Mouse (Mus musculus): ENCODE measurements around the gene Sh3gl3. TPM values are rescaled to one million over a fixed set of nuclear protein-coding genes. Genes with fewer than 3 reads are reported as not detected.

Sh3gl3 gene
- 1.3 and 1.4 TPM in 2 replicates for polyA plus RNA-seq (2016; fragmentation: Nextera tagmentation; extraction: Ambion mirVana)

GRCm38 (mm10) chr7:82173540-82173939, at the start of gene Sh3gl3:
Sh3gl3 (plus strand) TSS chr7:82173840.
- 66% methylated on average over 3 of the region's 3 CpGs for WGBS (ENCODE audit: insufficient replicate concordance)
- peak within 1 kb of the TSS; percentile 54 for H3K4me3 ChIP-seq
- H3K4me2 ChIP-seq, result peak within 1 kb of the TSS; percentile 62
- ATAC-seq, result no peak
- H3K9ac ChIP-seq, result no peak within 1 kb of the TSS
- H3K9me3 ChIP-seq (replicated peaks), result no peaks in the 10 kb centered on the region
- H3K27ac ChIP-seq, result no peak within 1 kb of the TSS
- H3K36me3 ChIP-seq, result no peaks in the 10 kb centered on the region
- H3K4me1 ChIP-seq, result no peaks in the 10 kb centered on the region
- peaks cover 37% of the 10 kb centered on the region for H3K27me3 ChIP-seq (replicated peaks)

GRCm38 (mm10) chr7:82138196-82138595, 35.4 kb upstream of the Sh3gl3 start:
- Histone ChIP-seq H3K27ac (no peak overlapping the region), H3K27me3 (replicated peaks) (no peaks in the 10 kb centered on the region), H3K9me3 (replicated peaks) (no peaks in the 10 kb centered on the region; the same call in 1 of the 2 replicates), H3K9ac (no peak overlapping the region), H3K4me1 (no peaks in the 10 kb centered on the region), H3K4me2 (no peak overlapping the region), H3K4me3 (no peak overlapping the region), H3K36me3 (no peaks in the 10 kb centered on the region)
- 39% methylated on average over 1 of the region's 1 CpGs for whole genome bisulfite sequencing (ENCODE audit: insufficient replicate concordance)
- no peak for ATAC-seq

DNA sequence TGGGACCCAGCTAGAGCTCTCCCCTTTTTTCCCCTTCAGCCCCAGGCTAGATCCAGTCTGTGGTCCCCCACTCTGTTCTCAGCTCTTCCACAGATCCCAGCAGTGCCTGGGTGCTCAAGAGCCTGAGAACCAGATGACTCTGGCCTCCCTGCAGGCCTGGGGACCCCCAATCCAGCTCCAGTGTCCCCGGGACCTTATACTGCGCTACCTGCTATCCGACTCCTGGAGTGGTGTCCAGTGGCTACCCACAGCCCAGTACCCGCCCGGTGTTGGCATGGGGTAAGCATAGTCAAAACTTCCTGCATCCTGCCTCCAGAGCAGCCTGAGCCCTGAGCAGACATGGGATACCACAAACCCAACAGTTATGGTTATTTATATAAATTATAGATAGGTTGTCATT, 26.5 kb upstream of the Sh3gl3 start:
- WGBS (ENCODE audit: insufficient replicate concordance), result 81% methylated on average over 5 of the region's 5 CpGs
- Histone ChIP-seq H3K9me3 (replicated peaks) (no peaks in the 10 kb centered on the region), H3K9ac (no peak overlapping the region), H3K4me2 (no peak overlapping the region), H3K4me3 (no peak overlapping the region), H3K27ac (no peak overlapping the region), H3K4me1 (no peaks in the 10 kb centered on the region), H3K36me3 (no peaks in the 10 kb centered on the region), H3K27me3 (replicated peaks) (no peaks in the 10 kb centered on the region)
- ATAC-seq, result no peak

DNA sequence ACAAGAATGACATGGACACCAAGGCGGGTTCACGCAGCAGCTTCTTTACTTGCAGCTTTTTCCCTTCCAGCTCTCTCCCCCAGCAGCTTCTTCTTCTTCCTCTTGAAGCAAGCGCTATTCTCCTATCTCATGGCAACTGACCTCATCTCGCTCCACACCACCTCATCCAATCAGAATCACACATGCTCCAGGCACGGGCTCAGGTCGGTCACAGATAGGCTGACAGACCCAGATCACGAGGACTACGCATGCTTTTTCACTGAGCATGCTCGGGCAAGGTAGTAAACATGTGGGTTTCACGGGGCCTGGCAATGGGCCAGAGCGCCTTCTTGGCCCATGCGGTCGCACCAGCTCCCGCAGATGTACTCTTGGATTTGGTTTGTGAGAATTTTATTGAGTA, 9.0 kb upstream of the Sh3gl3 start:
- WGBS (ENCODE audit: insufficient replicate concordance), result 82% methylated on average over 14 of the region's 14 CpGs

DNA sequence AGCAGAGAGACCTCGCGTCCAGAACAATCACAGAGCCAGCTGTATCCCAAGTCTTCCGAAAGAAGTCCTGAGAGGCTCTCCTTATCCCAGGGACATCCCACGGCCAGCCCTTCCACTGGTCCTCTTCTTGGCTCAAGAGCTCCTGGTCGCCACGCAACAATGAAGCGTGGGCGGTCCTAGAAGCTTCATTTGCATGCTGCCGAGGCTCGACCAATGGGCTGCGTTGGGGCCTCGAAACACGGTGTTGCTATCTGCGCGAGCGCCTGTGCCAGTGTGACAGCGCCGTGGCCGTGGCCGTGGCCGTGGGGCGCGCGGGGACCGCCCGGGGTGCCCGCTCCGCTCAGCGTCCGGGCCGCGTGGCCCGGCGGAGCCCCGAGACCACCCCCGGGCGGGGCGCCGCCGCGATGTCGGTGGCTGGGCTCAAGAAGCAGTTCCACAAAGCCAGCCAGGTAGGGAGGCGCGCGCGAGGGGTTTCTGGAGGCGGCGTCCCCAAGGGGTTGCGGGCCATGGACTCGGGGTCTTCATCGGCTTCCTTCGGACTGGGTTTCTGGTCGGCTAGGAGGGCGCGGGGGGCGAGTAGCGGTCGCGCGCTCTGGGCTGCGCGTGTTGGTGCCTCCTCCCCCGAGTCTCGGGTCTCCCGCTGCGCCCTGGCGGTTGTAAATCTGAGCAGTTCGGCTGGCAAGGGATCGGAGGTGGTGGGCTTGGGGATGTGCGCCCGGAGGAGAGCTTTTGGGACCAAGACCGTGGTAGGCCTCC, 1.1 kb downstream of the Sh3gl3 start:
- no peak overlapping the region for H3K9ac ChIP-seq
- peaks cover 37% of the 10 kb centered on the region for H3K27me3 ChIP-seq (replicated peaks)
- no peaks in the 10 kb centered on the region for H3K36me3 ChIP-seq
- peak overlapping the region; percentile 62 for H3K4me2 ChIP-seq
- peak overlapping the region; percentile 54 for H3K4me3 ChIP-seq
- no peak overlapping the region for H3K27ac ChIP-seq
- no peaks in the 10 kb centered on the region for H3K9me3 ChIP-seq (replicated peaks)
- under 1% methylated on average over 68 of the region's 72 CpGs for WGBS (ENCODE audit: insufficient replicate concordance)
- no peaks in the 10 kb centered on the region for H3K4me1 ChIP-seq
- ATAC-seq, result peak; percentile 55; the same call in 1 of the 2 replicates

More for the DNA sequence above, 9.0 kb upstream of the Sh3gl3 start:
- Histone ChIP-seq H3K27me3 (replicated peaks) (no peaks in the 10 kb centered on the region), H3K9me3 (replicated peaks) (peaks cover 16% of the 10 kb centered on the region; the same call in 1 of the 2 replicates), H3K9ac (no peak overlapping the region), H3K4me2 (no peak overlapping the region), H3K36me3 (no peaks in the 10 kb centered on the region), H3K4me1 (no peaks in the 10 kb centered on the region), H3K4me3 (no peak overlapping the region), H3K27ac (no peak overlapping the region)
- ATAC-seq, result no peak

DNA sequence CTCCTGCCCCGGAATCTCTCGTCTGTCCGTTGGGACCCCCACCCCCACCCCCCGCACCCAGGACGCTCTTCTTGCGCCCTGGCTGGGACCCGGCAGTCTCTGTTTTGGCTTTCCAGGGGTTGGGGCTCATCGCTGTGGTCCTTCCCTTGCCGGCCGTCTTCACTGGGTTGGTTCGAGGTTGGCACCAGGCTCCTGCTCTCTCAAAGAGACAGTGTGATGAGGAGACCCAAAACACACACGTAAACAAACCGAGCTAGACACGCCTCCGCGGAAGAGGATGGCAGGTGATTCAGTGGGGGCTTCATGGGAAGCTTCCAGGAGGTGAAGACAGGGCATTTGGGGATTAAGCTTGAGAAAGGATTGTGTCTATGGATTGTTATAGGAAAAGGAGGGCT, 1.7 kb downstream of the Sh3gl3 start:
- no peaks in the 10 kb centered on the region for H3K4me1 ChIP-seq
- no peak overlapping the region for H3K9ac ChIP-seq
- peak overlapping the region; percentile 62 for H3K4me2 ChIP-seq
- H3K27me3 ChIP-seq (replicated peaks), result peaks cover 37% of the 10 kb centered on the region
- no peaks in the 10 kb centered on the region for H3K9me3 ChIP-seq (replicated peaks)
- no peak overlapping the region for H3K27ac ChIP-seq
- peak overlapping the region; percentile 54 for H3K4me3 ChIP-seq
- no peak for ATAC-seq
- H3K36me3 ChIP-seq, result no peaks in the 10 kb centered on the region
- 4% methylated on average over 16 of the region's 16 CpGs for WGBS (ENCODE audit: insufficient replicate concordance)

DNA sequence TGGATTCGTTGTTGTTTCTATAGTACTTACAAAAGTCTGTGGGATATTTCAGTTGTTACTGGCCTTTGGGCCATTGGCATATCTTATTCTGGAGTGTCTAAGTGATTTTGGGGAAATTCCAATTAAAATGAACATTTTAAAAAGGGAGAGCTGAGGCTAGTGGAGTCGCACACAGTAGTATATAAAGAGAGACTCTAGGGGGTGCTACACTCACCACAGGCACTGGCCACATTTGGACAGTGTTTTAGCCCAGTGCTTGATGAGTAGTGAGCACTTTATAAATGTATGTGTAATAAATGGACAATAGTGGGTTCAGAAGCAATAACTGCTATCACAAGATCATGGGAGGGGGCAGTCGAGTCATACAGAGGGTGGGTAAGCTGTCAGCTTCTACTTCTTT, 2.6 kb downstream of the Sh3gl3 start:
- ATAC-seq, result no peak
- no peaks in the 10 kb centered on the region for H3K36me3 ChIP-seq
- H3K4me3 ChIP-seq, result no peak overlapping the region
- H3K4me2 ChIP-seq, result no peak overlapping the region
- H3K9me3 ChIP-seq (replicated peaks), result no peaks in the 10 kb centered on the region
- H3K4me1 ChIP-seq, result no peaks in the 10 kb centered on the region
- H3K27me3 ChIP-seq (replicated peaks), result peaks cover 37% of the 10 kb centered on the region
- no peak overlapping the region for H3K9ac ChIP-seq
- 46% methylated on average over 3 of the region's 3 CpGs for WGBS (ENCODE audit: insufficient replicate concordance)
- no peak overlapping the region for H3K27ac ChIP-seq

GRCm38 (mm10) chr7:82177336-82177735, 3.7 kb downstream of the Sh3gl3 start:
- H3K27ac ChIP-seq, result no peak overlapping the region
- no peaks in the 10 kb centered on the region for H3K36me3 ChIP-seq
- no peak overlapping the region for H3K4me3 ChIP-seq

DNA sequence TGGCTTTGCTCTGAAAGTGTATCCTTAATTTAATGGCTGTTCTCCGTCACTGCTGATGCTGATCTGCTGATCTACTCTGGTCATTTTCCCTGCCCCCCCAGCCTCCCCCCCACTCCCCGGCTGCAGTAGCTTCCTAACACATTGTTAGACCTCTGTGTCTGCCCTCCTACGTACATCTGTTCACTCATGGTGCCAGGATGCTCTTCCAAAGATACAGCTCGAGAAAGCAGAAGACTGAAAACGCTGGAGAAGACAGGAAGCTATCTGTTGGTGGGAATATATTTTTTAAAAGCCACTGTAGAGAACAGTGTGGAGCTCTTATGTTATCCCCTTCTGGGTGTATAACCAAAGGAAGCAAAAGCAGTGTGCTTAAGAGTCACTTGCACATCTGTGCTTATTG, 7.3 kb downstream of the Sh3gl3 start:
- Histone ChIP-seq H3K4me3 (no peak overlapping the region), H3K27ac (no peak overlapping the region), H3K36me3 (no peaks in the 10 kb centered on the region), H3K9me3 (replicated peaks) (no peaks in the 10 kb centered on the region), H3K9ac (no peak overlapping the region), H3K4me2 (no peak overlapping the region), H3K4me1 (no peaks in the 10 kb centered on the region), H3K27me3 (replicated peaks) (peaks cover 9% of the 10 kb centered on the region)
- ATAC-seq, result no peak
- WGBS (ENCODE audit: insufficient replicate concordance), result 61% methylated on average over 5 of the region's 5 CpGs

More at GRCm38 (mm10) chr7:82177336-82177735, 3.7 kb downstream of the Sh3gl3 start:
- 71% methylated on average over 5 of the region's 5 CpGs for WGBS (ENCODE audit: insufficient replicate concordance)
- H3K9ac ChIP-seq, result no peak overlapping the region
- no peak overlapping the region for H3K4me2 ChIP-seq
- no peaks in the 10 kb centered on the region for H3K9me3 ChIP-seq (replicated peaks)
- no peaks in the 10 kb centered on the region for H3K4me1 ChIP-seq
- ATAC-seq, result no peak
- H3K27me3 ChIP-seq (replicated peaks), result peaks cover 37% of the 10 kb centered on the region

- Histone ChIP-seq H3K4me2 (no peak overlapping the region), H3K9ac (no peak overlapping the region), H3K27me3 (replicated peaks) (no peaks in the 10 kb centered on the region), H3K4me1 (no peaks in the 10 kb centered on the region), H3K4me3 (no peak overlapping the region), H3K36me3 (no peaks in the 10 kb centered on the region), H3K27ac (no peak overlapping the region), H3K9me3 (replicated peaks) (no peaks in the 10 kb centered on the region)
- no peak for ATAC-seq
- 36% methylated on average over 2 of the region's 2 CpGs for WGBS (ENCODE audit: insufficient replicate concordance)
These were observed 9.1 kb downstream of the Sh3gl3 start for GRCm38 (mm10) chr7:82182781-82183180.

- Histone ChIP-seq H3K27ac (no peak overlapping the region), H3K4me3 (no peak overlapping the region), H3K36me3 (no peaks in the 10 kb centered on the region), H3K4me1 (no peaks in the 10 kb centered on the region), H3K4me2 (no peak overlapping the region), H3K9ac (no peak overlapping the region), H3K9me3 (replicated peaks) (no peaks in the 10 kb centered on the region), H3K27me3 (replicated peaks) (no peaks in the 10 kb centered on the region)
- no peak for ATAC-seq
- WGBS (ENCODE audit: insufficient replicate concordance), result 69% methylated on average over 11 of the region's 11 CpGs
These were observed 18.0 kb downstream of the Sh3gl3 start for GRCm38 (mm10) chr7:82191604-82192003.

GRCm38 (mm10) chr7:82192512-82192911, 18.9 kb downstream of the Sh3gl3 start:
- Histone ChIP-seq H3K4me1 (no peaks in the 10 kb centered on the region), H3K27me3 (replicated peaks) (no peaks in the 10 kb centered on the region), H3K9ac (no peak overlapping the region), H3K4me2 (no peak overlapping the region), H3K27ac (no peak overlapping the region), H3K4me3 (no peak overlapping the region), H3K36me3 (no peaks in the 10 kb centered on the region), H3K9me3 (replicated peaks) (no peaks in the 10 kb centered on the region)
- 75% methylated on average over 4 of the region's 4 CpGs for WGBS (ENCODE audit: insufficient replicate concordance)
- no peak for ATAC-seq

- no peaks in the 10 kb centered on the region for H3K36me3 ChIP-seq
- no peak overlapping the region for H3K4me2 ChIP-seq
- no peaks in the 10 kb centered on the region for H3K27me3 ChIP-seq (replicated peaks)
- no peaks in the 10 kb centered on the region for H3K4me1 ChIP-seq
- H3K4me3 ChIP-seq, result no peak overlapping the region
- H3K27ac ChIP-seq, result no peak overlapping the region
- WGBS (ENCODE audit: insufficient replicate concordance), result 69% methylated on average over 7 of the region's 7 CpGs
- ATAC-seq, result no peak
- H3K9me3 ChIP-seq (replicated peaks), result no peaks in the 10 kb centered on the region
- H3K9ac ChIP-seq, result no peak overlapping the region
These were observed 29.5 kb downstream of the Sh3gl3 start for GRCm38 (mm10) chr7:82203111-82203510.

All from liver, embryonic 12.5 days (tissue).